Mouse (Mus musculus): ENCODE measurements at regions not wholly inside any gene's neighbourhood (a gene's known extent, or its start where the extent isn't known, plus 50 kb on each side); places are given as distances from the start of the nearest gene placed in this dataset.

DNA sequence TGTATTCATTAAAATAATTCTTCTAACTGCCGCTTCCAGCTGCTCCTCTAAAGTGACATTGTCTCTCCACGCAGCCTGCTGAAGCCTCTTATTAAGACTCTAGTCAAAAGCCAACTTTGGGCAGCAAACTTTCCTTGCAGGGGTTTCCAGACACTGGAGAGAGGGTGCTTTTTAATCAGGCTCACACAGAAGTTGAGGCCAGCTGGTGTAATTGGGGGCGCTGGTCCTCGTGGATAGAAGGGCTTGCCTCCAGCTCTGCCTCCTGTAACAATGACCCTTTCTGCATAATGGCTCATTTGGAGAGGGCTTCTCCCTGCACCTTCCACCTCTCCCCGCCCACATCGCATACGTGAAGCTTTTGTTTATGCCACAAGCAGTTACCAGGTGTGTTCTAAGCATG, 82.8 kb upstream of the Vps8 start:
- peak overlapping the region; percentile 31 for H3K27ac ChIP-seq (ENCODE audit: low read depth, low read length)
- peak; percentile 76 for DNase-seq (ENCODE audit: low spot score)

DNA sequence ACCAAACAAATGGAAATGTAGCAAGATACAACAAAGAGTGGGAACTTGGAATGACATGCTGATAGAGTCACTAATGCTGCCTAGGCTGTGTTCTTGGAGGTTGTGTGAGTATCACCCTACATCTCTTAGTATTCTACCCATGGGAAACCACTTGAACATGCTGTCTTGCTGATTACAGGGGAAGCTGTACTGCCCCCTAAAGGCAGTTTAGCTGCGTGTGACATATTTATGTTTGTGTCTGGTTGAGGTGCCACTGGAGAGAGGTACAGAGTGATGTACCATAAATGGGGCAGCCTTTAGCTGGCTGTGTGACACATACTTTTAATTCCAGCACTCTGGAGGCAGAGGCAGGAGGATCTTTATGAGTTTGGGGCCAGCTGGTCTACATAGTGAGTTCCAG, 73.0 kb upstream of the Vps8 start:
- ATAC-seq (replicated peaks; ENCODE audit: low FRiP score) (no peak), DNase-seq (ENCODE audit: low spot score) (no peak)
- Histone ChIP-seq H3K4me2 (ENCODE audit: low read depth, low read length, severe bottlenecking) (no peak overlapping the region), H3K9me3 (ENCODE audit: control insufficient read depth, low read length) (no peaks in the 10 kb centered on the region), H3K27ac (ENCODE audit: low read depth, low read length) (no peak overlapping the region), H3K4me1 (replicated peaks; ENCODE audit: control insufficient read depth, insufficient read depth, low read length) (peaks cover 2% of the 10 kb centered on the region; the same call in 1 of the 2 replicates), H3K9ac (ENCODE audit: low read length) (no peak overlapping the region), H3K4me3 (ENCODE audit: low read depth, low read length) (no peak overlapping the region), H3K27me3 (ENCODE audit: control insufficient read depth, insufficient read depth, low read length) (no peaks in the 10 kb centered on the region), H3K36me3 (ENCODE audit: control insufficient read depth, insufficient read depth, low read length) (no peaks in the 10 kb centered on the region)
- WGBS, result 86% methylated on average over 1 of the region's 1 CpGs

More for the DNA sequence above, 82.8 kb upstream of the Vps8 start:
- Histone ChIP-seq H3K9ac (ENCODE audit: low read length) (no peak overlapping the region), H3K4me2 (ENCODE audit: low read depth, low read length, severe bottlenecking) (peak overlapping the region; percentile 9; the same call in 1 of the 2 replicates), H3K4me3 (ENCODE audit: low read depth, low read length) (no peak overlapping the region), H3K9me3 (ENCODE audit: control insufficient read depth, low read length) (no peaks in the 10 kb centered on the region), H3K36me3 (ENCODE audit: control insufficient read depth, insufficient read depth, low read length) (no peaks in the 10 kb centered on the region), H3K4me1 (replicated peaks; ENCODE audit: control insufficient read depth, insufficient read depth, low read length) (peaks cover 10% of the 10 kb centered on the region), H3K27me3 (ENCODE audit: control insufficient read depth, insufficient read depth, low read length) (peaks cover 30% of the 10 kb centered on the region)
- peak; percentile 76 for ATAC-seq (replicated peaks; ENCODE audit: low FRiP score)
- 9% methylated on average over 7 of the region's 7 CpGs for WGBS

DNA sequence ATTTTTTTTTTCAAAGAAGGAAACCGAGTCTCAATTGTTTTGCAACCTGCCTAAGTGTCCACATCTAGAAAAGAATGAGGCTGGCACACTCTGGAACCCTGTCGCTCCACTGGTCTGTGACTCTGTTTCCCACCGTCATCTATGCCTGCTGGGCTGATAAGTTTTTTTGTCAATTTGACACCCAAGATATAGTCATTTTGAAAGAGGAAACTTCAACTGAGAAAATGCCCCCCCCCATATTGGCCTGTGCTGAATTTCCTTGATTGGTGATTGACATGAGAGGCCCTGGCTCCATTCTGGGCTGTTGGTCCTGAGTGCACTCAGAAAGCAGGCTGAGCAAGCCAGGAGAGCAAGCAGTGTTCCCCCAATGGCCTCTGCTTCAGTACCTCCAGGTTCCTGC, 71.6 kb upstream of the Vps8 start:
- H3K27ac ChIP-seq (ENCODE audit: low read depth, low read length), result no peak overlapping the region
- DNase-seq (ENCODE audit: low spot score) (no peak), ATAC-seq (replicated peaks; ENCODE audit: low FRiP score) (no peak)
- H3K36me3 ChIP-seq (ENCODE audit: control insufficient read depth, insufficient read depth, low read length), result no peaks in the 10 kb centered on the region
- WGBS, result 87% methylated on average over 3 of the region's 3 CpGs
- no peak overlapping the region for H3K4me3 ChIP-seq (ENCODE audit: low read depth, low read length)
- H3K4me1 ChIP-seq (replicated peaks; ENCODE audit: control insufficient read depth, insufficient read depth, low read length), result peaks cover 2% of the 10 kb centered on the region; the same call in 1 of the 2 replicates
- no peaks in the 10 kb centered on the region for H3K9me3 ChIP-seq (ENCODE audit: control insufficient read depth, low read length)
- no peak overlapping the region for H3K4me2 ChIP-seq (ENCODE audit: low read depth, low read length, severe bottlenecking)
- H3K9ac ChIP-seq (ENCODE audit: low read length), result no peak overlapping the region
- no peaks in the 10 kb centered on the region for H3K27me3 ChIP-seq (ENCODE audit: control insufficient read depth, insufficient read depth, low read length)

DNA sequence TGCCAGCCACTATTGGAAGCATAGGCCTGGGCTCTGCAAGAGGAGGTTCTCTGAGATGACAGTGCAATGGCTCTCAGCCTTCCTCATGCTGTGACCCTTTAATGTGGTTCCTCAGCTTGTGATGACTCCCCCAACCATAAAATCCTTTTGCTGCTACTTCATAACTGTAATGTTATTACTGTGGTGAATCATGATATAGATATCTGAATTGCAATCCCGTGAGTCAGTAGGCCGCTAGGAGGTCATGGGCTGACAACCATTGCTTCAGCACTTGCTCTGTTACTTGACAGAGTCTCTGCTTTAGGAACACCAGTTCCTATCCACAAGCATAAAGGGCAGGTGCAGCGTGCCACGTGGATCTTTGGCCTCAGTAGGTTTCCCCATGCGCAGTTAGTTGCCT, 69.8 kb upstream of the Vps8 start:
- no peaks in the 10 kb centered on the region for H3K36me3 ChIP-seq (ENCODE audit: control insufficient read depth, insufficient read depth, low read length)
- 48% methylated on average over 5 of the region's 5 CpGs for WGBS
- DNase-seq (ENCODE audit: low spot score) (no peak), ATAC-seq (replicated peaks; ENCODE audit: low FRiP score) (no peak)
- no peaks in the 10 kb centered on the region for H3K27me3 ChIP-seq (ENCODE audit: control insufficient read depth, insufficient read depth, low read length)
- H3K4me2 ChIP-seq (ENCODE audit: low read depth, low read length, severe bottlenecking), result no peak overlapping the region
- no peak overlapping the region for H3K9ac ChIP-seq (ENCODE audit: low read length)
- no peak overlapping the region for H3K27ac ChIP-seq (ENCODE audit: low read depth, low read length)
- no peaks in the 10 kb centered on the region for H3K9me3 ChIP-seq (ENCODE audit: control insufficient read depth, low read length)
- no peak overlapping the region for H3K4me3 ChIP-seq (ENCODE audit: low read depth, low read length)
- peaks cover 2% of the 10 kb centered on the region; the same call in 1 of the 2 replicates for H3K4me1 ChIP-seq (replicated peaks; ENCODE audit: control insufficient read depth, insufficient read depth, low read length)

DNA sequence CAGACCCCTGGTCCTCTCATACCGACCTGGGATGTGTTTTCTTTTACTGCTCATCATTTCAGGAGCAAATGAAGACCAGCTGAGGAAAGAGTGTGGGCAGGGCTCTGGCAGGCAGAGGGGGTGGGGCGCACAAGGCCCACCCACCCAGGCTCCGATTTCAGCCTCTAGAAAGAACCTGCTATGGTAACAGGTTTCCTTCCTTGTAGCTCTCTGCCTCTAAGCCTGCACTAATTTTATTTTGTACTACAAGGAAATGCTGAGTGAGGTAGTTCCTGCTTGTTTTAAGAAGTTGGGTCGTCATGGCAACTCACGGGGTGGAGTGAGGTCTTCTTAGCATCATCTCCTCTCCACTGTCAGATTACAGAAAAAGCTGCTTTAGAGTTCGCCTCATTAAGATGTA, 69.4 kb upstream of the Vps8 start:
- no peak overlapping the region for H3K9ac ChIP-seq (ENCODE audit: low read length)
- DNase-seq (ENCODE audit: low spot score) (no peak), ATAC-seq (replicated peaks; ENCODE audit: low FRiP score) (no peak)
- no peak overlapping the region for H3K27ac ChIP-seq (ENCODE audit: low read depth, low read length)
- no peaks in the 10 kb centered on the region for H3K27me3 ChIP-seq (ENCODE audit: control insufficient read depth, insufficient read depth, low read length)
- no peak overlapping the region for H3K4me3 ChIP-seq (ENCODE audit: low read depth, low read length)
- no peaks in the 10 kb centered on the region for H3K9me3 ChIP-seq (ENCODE audit: control insufficient read depth, low read length)
- H3K36me3 ChIP-seq (ENCODE audit: control insufficient read depth, insufficient read depth, low read length), result no peaks in the 10 kb centered on the region
- no peak overlapping the region for H3K4me2 ChIP-seq (ENCODE audit: low read depth, low read length, severe bottlenecking)
- H3K4me1 ChIP-seq (replicated peaks; ENCODE audit: control insufficient read depth, insufficient read depth, low read length), result peaks cover 2% of the 10 kb centered on the region; the same call in 1 of the 2 replicates
- WGBS, result 18% methylated on average over 6 of the region's 6 CpGs

DNA sequence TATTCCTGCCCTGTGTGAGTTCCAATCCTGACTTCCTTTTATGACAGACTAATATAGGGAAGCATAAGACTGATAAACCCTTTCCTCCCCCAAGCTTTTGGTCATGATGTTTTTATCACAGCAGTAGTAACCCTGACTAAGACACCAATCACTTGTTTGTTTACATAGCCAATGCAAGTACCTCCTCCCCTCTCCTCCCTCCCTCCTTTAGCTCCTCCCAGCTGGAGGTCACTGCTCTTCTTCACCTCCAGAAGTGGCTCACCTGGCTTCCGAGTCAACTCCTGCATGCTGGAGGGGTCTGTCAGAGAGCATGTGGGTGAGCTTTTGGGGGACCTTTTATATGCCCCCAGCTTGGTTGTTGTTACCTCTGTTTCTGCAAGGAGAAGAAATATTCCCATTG, 67.3 kb upstream of the Vps8 start:
- 100% methylated on average over 1 of the region's 1 CpGs for WGBS
- Histone ChIP-seq H3K36me3 (ENCODE audit: control insufficient read depth, insufficient read depth, low read length) (no peaks in the 10 kb centered on the region), H3K27me3 (ENCODE audit: control insufficient read depth, insufficient read depth, low read length) (no peaks in the 10 kb centered on the region), H3K9me3 (ENCODE audit: control insufficient read depth, low read length) (no peaks in the 10 kb centered on the region), H3K27ac (ENCODE audit: low read depth, low read length) (no peak overlapping the region), H3K4me1 (replicated peaks; ENCODE audit: control insufficient read depth, insufficient read depth, low read length) (peaks cover 2% of the 10 kb centered on the region; the same call in 1 of the 2 replicates), H3K4me2 (ENCODE audit: low read depth, low read length, severe bottlenecking) (no peak overlapping the region), H3K9ac (ENCODE audit: low read length) (no peak overlapping the region), H3K4me3 (ENCODE audit: low read depth, low read length) (no peak overlapping the region)
- ATAC-seq (replicated peaks; ENCODE audit: low FRiP score), result no peak
- DNase-seq (ENCODE audit: low spot score), result no peak

DNA sequence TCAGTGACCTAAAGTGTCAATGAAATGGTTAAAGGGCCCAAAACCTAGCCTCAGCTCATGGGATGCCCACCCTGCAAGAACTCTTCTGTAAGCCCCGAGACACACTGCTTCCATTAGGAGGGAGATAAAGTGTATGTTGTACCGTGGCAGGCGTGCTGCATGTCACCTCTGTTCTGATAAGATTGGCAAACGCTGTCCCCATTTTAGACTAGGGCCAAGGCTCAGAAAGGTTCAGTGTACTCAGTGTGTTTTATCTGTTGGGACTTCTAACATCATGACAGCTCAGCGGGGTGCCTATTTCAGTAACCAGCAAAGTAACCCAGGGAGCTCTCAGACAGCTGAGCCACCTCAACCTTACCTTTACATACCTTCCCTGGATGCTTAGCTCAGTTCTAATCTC, 65.5 kb upstream of the Vps8 start:
- Histone ChIP-seq H3K9me3 (ENCODE audit: control insufficient read depth, low read length) (no peaks in the 10 kb centered on the region), H3K4me1 (replicated peaks; ENCODE audit: control insufficient read depth, insufficient read depth, low read length) (peaks cover 2% of the 10 kb centered on the region; the same call in 1 of the 2 replicates), H3K36me3 (ENCODE audit: control insufficient read depth, insufficient read depth, low read length) (no peaks in the 10 kb centered on the region), H3K27me3 (ENCODE audit: control insufficient read depth, insufficient read depth, low read length) (no peaks in the 10 kb centered on the region), H3K4me2 (ENCODE audit: low read depth, low read length, severe bottlenecking) (no peak overlapping the region), H3K27ac (ENCODE audit: low read depth, low read length) (no peak overlapping the region), H3K4me3 (ENCODE audit: low read depth, low read length) (no peak overlapping the region), H3K9ac (ENCODE audit: low read length) (no peak overlapping the region)
- DNase-seq (ENCODE audit: low spot score) (no peak), ATAC-seq (replicated peaks; ENCODE audit: low FRiP score) (no peak)
- WGBS, result 81% methylated on average over 5 of the region's 5 CpGs

DNA sequence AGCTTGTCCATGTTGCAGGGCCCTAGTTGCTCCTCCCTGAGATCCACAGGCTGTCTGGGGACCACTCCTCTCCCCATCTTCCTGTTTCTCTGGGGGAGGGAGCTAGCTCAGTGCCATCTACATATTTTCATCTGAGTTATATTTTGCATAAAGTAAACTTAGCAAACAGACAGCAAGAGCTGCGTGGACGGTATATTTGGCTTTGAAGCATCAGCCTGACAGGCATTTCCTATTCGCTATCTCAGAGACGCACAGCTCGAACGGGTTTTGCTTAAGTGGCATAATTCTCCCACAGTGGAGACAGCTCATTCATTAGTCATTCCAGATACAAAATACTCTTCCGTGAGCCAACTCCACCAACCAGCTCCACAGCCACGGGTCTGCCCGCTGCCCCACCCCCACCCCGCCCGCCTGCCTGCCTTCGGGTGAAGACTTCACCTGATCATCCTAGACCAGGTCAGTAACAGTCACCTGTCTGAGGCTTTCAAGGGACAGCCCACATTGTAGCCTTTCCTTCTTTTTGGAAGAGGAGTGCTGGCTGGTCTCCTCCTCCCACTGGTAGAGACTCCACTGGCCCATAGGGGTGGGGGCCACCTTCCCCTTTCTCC, 64.5 kb upstream of the Vps8 start:
- Histone ChIP-seq H3K9me3 (ENCODE audit: control insufficient read depth, low read length) (no peaks in the 10 kb centered on the region), H3K36me3 (ENCODE audit: control insufficient read depth, insufficient read depth, low read length) (no peaks in the 10 kb centered on the region), H3K9ac (ENCODE audit: low read length) (no peak overlapping the region), H3K4me2 (ENCODE audit: low read depth, low read length, severe bottlenecking) (no peak overlapping the region), H3K4me1 (replicated peaks; ENCODE audit: control insufficient read depth, insufficient read depth, low read length) (no peaks in the 10 kb centered on the region), H3K27me3 (ENCODE audit: control insufficient read depth, insufficient read depth, low read length) (no peaks in the 10 kb centered on the region), H3K4me3 (ENCODE audit: low read depth, low read length) (no peak overlapping the region), H3K27ac (ENCODE audit: low read depth, low read length) (no peak overlapping the region)
- WGBS, result 75% methylated on average over 12 of the region's 12 CpGs
- DNase-seq (ENCODE audit: low spot score) (no peak), ATAC-seq (replicated peaks; ENCODE audit: low FRiP score) (no peak)

DNA sequence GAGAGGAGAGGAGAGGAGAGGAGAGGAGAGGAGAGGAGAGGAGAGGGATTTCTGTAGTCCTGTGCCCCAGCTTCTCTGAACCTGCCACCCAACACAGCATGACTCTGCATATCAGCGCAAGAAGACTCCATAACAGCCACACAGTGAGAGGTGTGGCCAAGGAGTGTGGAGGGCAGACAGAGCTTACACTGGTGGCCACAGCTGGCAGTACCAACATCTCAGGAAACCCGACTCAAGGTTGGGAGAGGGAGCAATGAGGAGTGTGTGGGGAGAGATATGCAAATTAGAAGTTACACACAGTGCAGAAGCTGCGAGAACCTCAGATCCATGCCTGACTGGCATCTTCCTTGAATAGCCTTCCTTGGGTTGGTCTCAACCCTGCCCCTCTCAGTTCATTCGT, 63.5 kb upstream of the Vps8 start:
- no peak overlapping the region for H3K9ac ChIP-seq (ENCODE audit: low read length)
- no peaks in the 10 kb centered on the region for H3K9me3 ChIP-seq (ENCODE audit: control insufficient read depth, low read length)
- H3K4me1 ChIP-seq (replicated peaks; ENCODE audit: control insufficient read depth, insufficient read depth, low read length), result no peaks in the 10 kb centered on the region
- DNase-seq (ENCODE audit: low spot score) (no peak), ATAC-seq (replicated peaks; ENCODE audit: low FRiP score) (no peak)
- WGBS, result 74% methylated on average over 4 of the region's 4 CpGs
- no peaks in the 10 kb centered on the region for H3K27me3 ChIP-seq (ENCODE audit: control insufficient read depth, insufficient read depth, low read length)
- no peak overlapping the region for H3K4me3 ChIP-seq (ENCODE audit: low read depth, low read length)
- no peaks in the 10 kb centered on the region for H3K36me3 ChIP-seq (ENCODE audit: control insufficient read depth, insufficient read depth, low read length)
- H3K4me2 ChIP-seq (ENCODE audit: low read depth, low read length, severe bottlenecking), result no peak overlapping the region
- no peak overlapping the region for H3K27ac ChIP-seq (ENCODE audit: low read depth, low read length)

Data from forebrain, embryonic 11.5 days (tissue).